ENCODE assay signal across 21 mouse cellular contexts in genomic region chr7:100296699-100297098, GRCm38 (mm10). TPM values are rescaled to one million over a fixed set of nuclear protein-coding genes. Genes with fewer than 3 reads are reported as not detected.
"Had no signal": no experiment of that assay in that cellular context is flagged by ENCODE, and none has a peak within 500 bp of the region (broad histone marks: within the 10 kb centered on the region; RNA-seq: fewer than 3 reads in every experiment).

No protein-coding gene starts in this region.

- H3K27ac ChIP-seq: liver, embryonic 14.5 days; midbrain, embryonic 10.5 days; midbrain, embryonic 13.5 days; neural tube, embryonic 13.5 days; neural tube, embryonic 15.5 days had no signal

- H3K9ac ChIP-seq: liver, embryonic 14.5 days; lung, embryonic 14.5 days; midbrain, embryonic 13.5 days; neural tube, embryonic 13.5 days; neural tube, embryonic 15.5 days had no signal

- DNase-seq: lung, adult 18-20 months; lung, embryonic 14.5 days; lung, postnatal 10 days; lung, postnatal 4 days; retina, postnatal 1 day; right cerebral cortex, adult 18-20 months; right cerebral cortex, postnatal 25 days; right cerebral cortex, postnatal 4 days; spleen, adult 18-20 months; thymus, adult 2 months; thymus, postnatal 25 days; thymus, postnatal 4 days had no signal

- H3K36me3 ChIP-seq: midbrain, embryonic 10.5 days; midbrain, embryonic 13.5 days; neural tube, embryonic 13.5 days; neural tube, embryonic 15.5 days had no signal

- ATAC-seq: midbrain, embryonic 13.5 days; midbrain, embryonic 16.5 days had no signal

- H3K27me3 ChIP-seq: midbrain, embryonic 13.5 days; neural tube, embryonic 13.5 days; neural tube, embryonic 15.5 days had no signal

- H3K9me3 ChIP-seq: midbrain, embryonic 10.5 days; midbrain, embryonic 13.5 days; neural tube, embryonic 13.5 days; neural tube, embryonic 15.5 days had no signal

- H3K4me2 ChIP-seq: lung, embryonic 14.5 days; midbrain, embryonic 13.5 days; neural tube, embryonic 13.5 days; neural tube, embryonic 15.5 days had no signal

- H3K4me3 ChIP-seq: midbrain, embryonic 10.5 days; midbrain, embryonic 13.5 days; myocyte; neural tube, embryonic 13.5 days; neural tube, embryonic 15.5 days had no signal

RNA-seq across cellular contexts. Expression of gene P4ha3, which starts 11.4 kb away (rescaled TPM):
- total RNA-seq: megakaryocyte, adult 5-6 weeks; megakaryocyte-erythroid progenitor cell, adult 5-6 weeks had no signal
